Mouse (Mus musculus) heart, adult 2 months (tissue): ENCODE measurements at regions not wholly inside any gene's neighbourhood (a gene's known extent, or its start where the extent isn't known, plus 50 kb on each side); places are given as distances from the start of the nearest gene placed in this dataset.
A peak's percentile ranks its signal among the peaks of the same experiment; 100 is the strongest.

Experiments used
- DNase-seq, 2 experiments: peaks; one replicate each; pipeline ENCODE4 v3.0.0; 2021
- H3K27ac ChIP-seq: fragments of 200-600 bp; 2 replicates; pipeline ENCODE4 v1.8.1; 2022
- H3K27me3 ChIP-seq: fragments of 200-500 bp; 2 replicates; pipeline ENCODE4 v1.6.1; 2012; ENCODE audit warnings: mild to moderate bottlenecking, low read length, inconsistent platforms, mixed read lengths; ENCODE audit not compliant: control insufficient read depth, insufficient read depth
- H3K36me3 ChIP-seq: fragments of 200-500 bp; 2 replicates; pipeline ENCODE4 v1.6.1; 2012; ENCODE audit warnings: low read length, inconsistent platforms; ENCODE audit not compliant: control insufficient read depth, insufficient read depth
- H3K4me1 ChIP-seq: fragments of 200-500 bp; 2 replicates; pipeline ENCODE4 v1.6.1; 2011; ENCODE audit warnings: low read length; ENCODE audit not compliant: control insufficient read depth, insufficient read depth
- H3K4me3 ChIP-seq: fragments of 200-600 bp; 2 replicates; pipeline ENCODE4 v1.8.1; 2022
- H3K79me2 ChIP-seq: fragments of 200-500 bp; replicated peaks from 2 replicates; pipeline ENCODE4 v1.6.1; 2012; ENCODE audit warnings: mild to moderate bottlenecking, inconsistent platforms, low read length, moderate library complexity, mixed read lengths; ENCODE audit not compliant: control insufficient read depth, insufficient read depth
- H3K9ac ChIP-seq: fragments of 200-500 bp; 2 replicates; pipeline ENCODE4 v1.6.1; 2012; ENCODE audit warnings: low read depth, mild to moderate bottlenecking, control low read depth, inconsistent platforms, low read length, mixed read lengths
- CTCF ChIP-seq: fragments of 200-600 bp; IDR thresholded peaks from 2 replicates; pipeline ENCODE4 v1.8.1; 2022; ENCODE audit warnings: antibody characterized with exemption, mild to moderate bottlenecking, moderate library complexity
- EP300 ChIP-seq: fragments of 200-500 bp; IDR thresholded peaks from 2 replicates; pipeline ENCODE4 v1.6.1; 2011; ENCODE audit warnings: low read depth, low read length, control low read depth; ENCODE audit not compliant: insufficient read depth
- POLR2A ChIP-seq: fragments of 200-500 bp; IDR thresholded peaks from 2 replicates; pipeline ENCODE4 v1.6.1; 2011; ENCODE audit warnings: mild to moderate bottlenecking, low read depth, low read length, control low read depth; ENCODE audit not compliant: insufficient read depth
- WGBS: fragments of 180-500 bp; shearing (Covaris S2); methylation state at CpG from one replicate; pipeline ENCODE4 v1.1.7; 2018; 5-methylcytosine and 5-hydroxymethylcytosine counted together
- intact Hi-C: fragments of 180-260 bp; cut with DNase I; formaldehyde crosslinking; loops from one replicate; pipeline ENCODE4 v1.15.1; 2025

DNA sequence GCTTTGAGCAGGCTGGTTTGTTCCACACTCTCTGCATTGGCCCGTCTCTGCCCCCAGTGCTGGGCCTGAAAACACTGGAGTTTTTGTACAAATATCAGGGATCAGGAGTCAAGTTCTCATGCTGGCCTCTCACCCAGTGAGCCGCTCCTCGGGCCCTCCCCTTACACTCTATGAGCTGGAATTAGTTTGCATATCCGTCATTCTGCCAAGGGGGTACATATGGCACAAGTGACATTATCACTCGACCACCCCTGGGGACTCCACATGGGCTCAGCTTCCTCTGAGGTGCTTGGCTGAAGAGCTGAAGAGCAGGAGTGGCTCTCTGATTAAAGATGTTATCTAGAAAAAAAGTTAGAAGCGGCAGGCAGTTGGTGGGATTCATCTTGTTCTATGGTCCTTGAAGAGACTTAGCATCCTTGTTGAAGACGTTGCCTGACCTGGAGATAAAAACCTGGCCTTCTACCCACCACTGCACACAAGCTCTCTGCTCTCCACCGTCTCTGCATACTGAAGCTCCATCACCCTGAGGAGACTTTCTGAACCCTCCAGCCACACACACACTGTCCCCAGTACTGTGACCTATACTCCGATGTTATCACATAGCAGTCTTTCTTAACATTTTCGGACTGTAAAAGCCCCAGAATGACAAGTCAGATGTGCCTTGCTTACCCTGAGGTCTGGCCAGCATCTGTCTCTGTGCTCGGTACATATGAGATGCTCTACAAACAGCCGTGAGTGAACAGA, 144.2 kb downstream of the Setd4 start:
- Histone ChIP-seq H3K4me1 (peaks cover 3% of the 10 kb centered on the region), H3K9ac (no peak overlapping the region), H3K4me3 (no peak overlapping the region), H3K36me3 (no peaks in the 10 kb centered on the region), H3K27me3 (no peaks in the 10 kb centered on the region), H3K27ac (no peak overlapping the region), H3K79me2 (no peaks in the 10 kb centered on the region)
- intact Hi-C loops, result no loop called here
- DNase-seq, result no peak
- TF ChIP-seq POLR2A (no peak), EP300 (no peak), CTCF (no peak)
- WGBS, result 58% methylated on average over 12 of the region's 12 CpGs

DNA sequence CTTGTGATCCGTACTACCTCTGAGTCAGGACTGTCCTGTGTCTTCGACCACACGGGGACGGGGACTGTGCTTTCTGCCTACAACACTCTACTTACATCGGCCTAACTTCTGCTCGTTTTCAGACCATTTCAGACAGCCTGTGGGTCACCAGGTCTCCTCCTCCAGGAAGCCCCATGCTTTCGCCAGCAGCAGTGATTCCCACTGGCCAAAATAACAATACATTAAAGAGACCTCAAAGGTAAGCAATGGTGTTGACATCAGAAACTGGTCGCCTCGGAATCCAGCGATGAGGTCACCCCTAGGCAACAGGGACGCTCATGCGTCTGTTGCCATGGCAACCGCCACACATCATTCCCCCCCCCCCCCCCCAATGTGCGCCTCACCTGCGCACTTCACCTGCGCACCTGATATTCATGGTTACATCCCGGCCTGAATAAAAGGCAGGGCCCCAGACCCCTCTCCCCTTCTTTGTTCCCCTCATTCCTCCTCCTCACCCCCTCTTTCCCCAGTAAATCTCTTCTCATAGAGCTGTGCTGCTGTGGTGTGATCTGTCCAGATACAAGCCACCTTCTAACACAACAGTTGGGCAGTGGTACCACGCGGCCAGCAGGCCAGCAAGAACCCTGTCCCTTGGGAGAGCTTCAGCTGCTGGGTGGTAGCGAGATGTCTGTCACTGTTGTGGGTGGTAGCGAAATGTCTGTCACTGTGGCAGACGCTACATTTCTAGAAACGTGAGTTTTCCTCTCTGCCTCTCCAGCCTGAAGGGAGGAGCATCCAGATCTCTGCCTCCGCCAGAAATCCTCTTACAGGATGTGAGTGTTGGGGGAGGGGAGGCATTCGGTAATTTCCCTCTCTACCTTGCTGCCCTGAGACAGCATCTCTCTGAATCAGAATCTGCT, 145.0 kb downstream of the Setd4 start:
- Histone ChIP-seq H3K36me3 (no peaks in the 10 kb centered on the region), H3K79me2 (no peaks in the 10 kb centered on the region), H3K4me3 (no peak overlapping the region), H3K9ac (no peak overlapping the region), H3K27me3 (no peaks in the 10 kb centered on the region), H3K27ac (no peak overlapping the region), H3K4me1 (peaks cover 3% of the 10 kb centered on the region)
- 40% methylated on average over 25 of the region's 25 CpGs for WGBS
- no peak for TF ChIP-seq POLR2A
- no peak for TF ChIP-seq EP300
- no peak for TF ChIP-seq CTCF
- peak in 1 of 2 experiments; percentile 7 for DNase-seq
- intact Hi-C loops, result no loop called here

DNA sequence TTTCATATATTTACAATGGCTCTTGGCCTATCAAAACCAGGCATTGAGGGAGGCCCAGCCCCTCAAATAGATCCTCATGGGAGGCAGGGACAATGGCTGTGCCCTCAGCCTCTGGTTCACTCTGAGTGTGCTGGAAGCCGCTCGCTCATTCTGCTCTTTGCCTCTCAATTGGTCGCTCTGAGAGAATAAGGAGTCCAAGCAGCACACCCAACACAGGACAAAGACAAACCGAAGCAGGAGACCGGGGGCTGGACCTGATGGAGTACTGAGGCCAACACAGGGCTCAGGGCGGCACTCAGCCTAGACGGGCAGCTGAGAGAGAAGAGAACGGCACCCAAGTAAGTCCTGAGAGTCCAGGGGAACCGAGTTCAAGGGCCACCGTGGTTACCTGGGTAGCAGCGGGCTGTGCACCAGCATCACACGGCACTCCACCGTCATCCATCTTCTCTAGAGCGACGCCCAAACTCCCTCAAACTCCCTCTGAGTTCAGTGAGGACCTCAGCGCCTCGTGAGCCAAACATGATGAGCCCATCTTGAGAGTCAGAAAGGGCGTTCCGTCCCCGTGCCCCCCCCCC, 145.8 kb downstream of the Setd4 start:
- H3K9ac ChIP-seq, result no peak overlapping the region
- no peaks in the 10 kb centered on the region for H3K27me3 ChIP-seq
- no peak for DNase-seq
- 83% methylated on average over 20 of the region's 20 CpGs for WGBS
- H3K27ac ChIP-seq, result no peak overlapping the region
- H3K79me2 ChIP-seq, result no peaks in the 10 kb centered on the region
- TF ChIP-seq EP300, result no peak
- no peak for TF ChIP-seq POLR2A
- TF ChIP-seq CTCF, result no peak
- H3K4me1 ChIP-seq, result peaks cover 3% of the 10 kb centered on the region
- intact Hi-C loops, result no loop called here
- H3K4me3 ChIP-seq, result no peak overlapping the region
- no peaks in the 10 kb centered on the region for H3K36me3 ChIP-seq

DNA sequence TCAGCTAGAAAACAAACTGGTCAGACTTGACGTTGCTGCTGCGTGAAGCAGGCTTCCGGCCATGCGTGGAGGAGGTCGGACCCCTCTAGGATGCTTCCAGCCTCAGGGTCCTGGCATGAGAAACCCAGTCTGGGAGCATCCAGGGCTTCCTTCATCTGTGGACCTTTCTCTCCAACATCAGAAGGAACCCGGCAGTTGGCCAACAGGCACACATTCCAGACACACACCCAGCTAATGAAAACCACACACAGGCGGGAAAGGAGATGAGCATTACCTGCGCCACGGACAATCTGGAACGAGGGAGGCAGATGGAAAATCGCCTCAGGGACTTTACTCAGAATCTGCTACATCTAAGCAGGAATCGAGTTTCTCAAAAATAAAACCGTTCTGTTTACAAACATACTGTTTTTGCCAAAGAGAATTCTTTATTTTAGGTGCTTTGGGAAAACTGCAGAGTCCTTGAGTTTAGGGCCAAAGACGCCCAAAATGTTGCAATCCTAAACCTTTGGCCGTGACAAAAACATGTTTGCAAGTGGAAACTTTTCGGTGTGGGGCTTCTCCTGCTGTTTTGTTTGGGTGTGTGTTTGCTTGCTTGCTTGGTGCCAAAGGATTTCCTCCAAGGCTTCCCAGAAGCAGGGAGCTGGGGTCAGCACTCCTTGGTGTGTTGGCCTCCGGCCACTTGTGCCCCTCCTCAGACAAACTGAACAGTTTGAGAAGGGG, 147.0 kb downstream of the Setd4 start:
- Histone ChIP-seq H3K27me3 (no peaks in the 10 kb centered on the region), H3K79me2 (no peaks in the 10 kb centered on the region), H3K4me3 (no peak overlapping the region), H3K36me3 (no peaks in the 10 kb centered on the region), H3K4me1 (peaks cover 3% of the 10 kb centered on the region), H3K9ac (no peak overlapping the region), H3K27ac (no peak overlapping the region)
- TF ChIP-seq POLR2A, result no peak
- no peak for TF ChIP-seq EP300
- TF ChIP-seq CTCF, result no peak
- 59% methylated on average over 17 of the region's 17 CpGs for WGBS
- intact Hi-C loops, result no loop called here
- DNase-seq, result peak in 1 of 2 experiments; percentile 25

DNA sequence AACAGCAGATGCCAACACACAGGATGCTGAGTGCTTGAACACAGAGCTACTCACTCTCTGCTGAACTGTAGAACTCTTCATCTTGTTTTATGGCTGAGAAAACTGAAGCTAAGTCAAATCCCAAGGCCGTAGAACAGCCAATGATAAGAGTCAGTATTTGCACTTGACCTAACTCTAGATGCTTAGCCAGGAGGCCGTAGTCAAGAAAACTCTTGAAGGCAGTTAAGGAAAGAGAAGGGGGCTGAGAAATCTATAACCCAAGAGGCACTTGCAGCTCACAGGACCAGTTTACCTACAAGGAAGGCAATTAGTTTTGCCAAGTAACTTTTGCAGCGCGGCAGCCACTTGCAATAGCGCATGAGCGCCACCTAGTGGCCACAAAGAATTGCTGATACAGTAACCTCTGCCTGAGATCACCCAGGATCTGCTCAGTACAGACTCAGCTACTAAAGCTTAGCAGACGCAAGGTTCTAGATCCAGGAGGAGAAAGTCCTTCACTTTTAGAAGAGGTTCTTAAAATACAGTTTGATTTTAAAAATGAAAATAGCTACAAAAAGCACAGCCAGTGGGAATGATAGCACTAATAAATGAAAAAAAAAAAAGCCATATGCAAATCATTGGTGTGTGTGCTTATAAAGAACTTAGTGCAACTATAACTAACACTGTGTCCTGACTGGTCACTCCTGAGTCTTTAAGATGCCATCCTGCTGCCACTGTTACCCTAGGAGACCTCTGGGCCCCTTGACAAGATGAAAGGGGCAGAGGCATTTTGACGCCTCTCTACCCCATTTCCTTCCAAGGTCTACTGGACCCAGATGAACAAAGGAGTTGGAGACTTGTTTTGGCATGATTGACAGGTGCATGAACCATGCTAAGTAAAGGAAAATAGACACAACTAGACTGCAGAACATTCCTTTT, 149.5 kb downstream of the Setd4 start:
- no peaks in the 10 kb centered on the region for H3K79me2 ChIP-seq
- peak; percentile 67 to 77 for DNase-seq
- no peaks in the 10 kb centered on the region for H3K27me3 ChIP-seq
- no peaks in the 10 kb centered on the region for H3K4me1 ChIP-seq
- H3K36me3 ChIP-seq, result no peaks in the 10 kb centered on the region
- H3K27ac ChIP-seq, result no peak overlapping the region
- no peak overlapping the region for H3K4me3 ChIP-seq
- TF ChIP-seq POLR2A (no peak), EP300 (peak; percentile 87), CTCF (peak; percentile 99)
- no peak overlapping the region for H3K9ac ChIP-seq
- WGBS, result 28% methylated on average over 8 of the region's 8 CpGs
- intact Hi-C loops, result loop anchor here (1.0 to 2.0 kb wide), 4 partner anchors 161 to 934 kb away; no protein-coding TSS in a partner anchor
